Mouse (Mus musculus) stomach, postnatal 0 days (tissue): ENCODE results near the gene Ubn2.
"Not testable (repeated sequence)": the region's sequence is repeated elsewhere in the genome, so short reads cannot be mapped to it uniquely, and the experiment has no call there.

Experiments used
- CTCF ChIP-seq: IDR thresholded peaks from 2 replicates; pipeline ENCODE4 v1.5.1; 2016; ENCODE audit warnings: antibody characterized with exemption, low read depth, mild to moderate bottlenecking, moderate library complexity
- EP300 ChIP-seq: optimal IDR thresholded peaks from 2 replicates; pipeline ENCODE3; 2016; ENCODE audit warnings: antibody characterized with exemption

GRCm38 (mm10) chr6:38432457-38432856, 1.3 kb upstream of the Ubn2 start:
- TF ChIP-seq CTCF, EP300: not testable (repeated sequence)
